Mouse (Mus musculus) liver, adult 2 months (tissue): ENCODE measurements around the gene Mgat4e. TPM values are rescaled to one million over a fixed set of nuclear protein-coding genes. Genes with fewer than 3 reads are reported as not detected.

ENCODE experiments used
- DNase-seq: peaks from one replicate; pipeline ENCODE4 v3.0.0-alpha.2; 2011; ENCODE audit warnings: low read depth, low spot score; ENCODE audit errors: extremely low read depth
- H3K27ac ChIP-seq: fragments of 200-500 bp; replicated peaks from 2 replicates; pipeline ENCODE4 v1.5.1; 2012; ENCODE audit warnings: low read depth, mild to moderate bottlenecking, control low read depth, inconsistent platforms, low read length; ENCODE audit not compliant: insufficient read depth
- H3K27me3 ChIP-seq: fragments of 200-500 bp; 2 replicates; pipeline ENCODE4 v1.6.1; 2012; ENCODE audit warnings: mild to moderate bottlenecking, moderate library complexity, low read length, inconsistent platforms; ENCODE audit not compliant: control insufficient read depth, insufficient read depth
- H3K36me3 ChIP-seq: fragments of 200-500 bp; 2 replicates; pipeline ENCODE4 v1.6.1; 2012; ENCODE audit warnings: low read length, inconsistent platforms; ENCODE audit not compliant: control insufficient read depth, insufficient read depth
- H3K4me1 ChIP-seq: fragments of 200-500 bp; 2 replicates; pipeline ENCODE4 v1.6.1; 2011; ENCODE audit warnings: low read length; ENCODE audit not compliant: control insufficient read depth, insufficient read depth
- H3K4me3 ChIP-seq: fragments of 200-500 bp; 2 replicates; pipeline ENCODE4 v1.5.1; 2011; ENCODE audit warnings: low read depth, mild to moderate bottlenecking, control low read depth, low read length, moderate library complexity; ENCODE audit not compliant: insufficient read depth
- H3K79me2 ChIP-seq: fragments of 200-500 bp; 2 replicates; pipeline ENCODE4 v1.6.1; 2012; ENCODE audit warnings: inconsistent platforms, mild to moderate bottlenecking, low read length, moderate library complexity; ENCODE audit not compliant: control insufficient read depth, insufficient read depth
- H3K9ac ChIP-seq: fragments of 200-500 bp; 2 replicates; pipeline ENCODE4 v1.6.1; 2012; ENCODE audit warnings: low read depth, mild to moderate bottlenecking, control low read depth, inconsistent platforms, low read length
- CTCF ChIP-seq: fragments of 200-500 bp; IDR thresholded peaks from 2 replicates; pipeline ENCODE4 v1.5.1; 2011; ENCODE audit warnings: low read depth, low read length, control low read depth
- POLR2A ChIP-seq: fragments of 200-500 bp; IDR thresholded peaks from 2 replicates; pipeline ENCODE4 v1.6.1; 2011; ENCODE audit warnings: low read length, control low read depth; ENCODE audit not compliant: insufficient read depth; ENCODE audit errors: extremely low read depth
- WGBS: fragments of 180-500 bp; shearing (Covaris S2); methylation state at CpG from one replicate; pipeline ENCODE4 v1.1.7; 2018; 5-methylcytosine and 5-hydroxymethylcytosine counted together
- polyA plus RNA-seq: library from polyadenylated mRNA; depleted of rRNA; stranded (reverse); fragments of >200 nt; gene quantifications from 2 replicates; pipeline ENCODE4 v1.2.3, GENCODE M21; 2012
- total RNA-seq: library from RNA; depleted of rRNA; stranded (reverse); fragments of >200 nt; gene quantifications from 2 replicates; pipeline ENCODE4 v1.2.3, GENCODE M21; 2014

Mgat4e gene
- total and polyA plus RNA-seq, 2 experiments: not detected

DNA sequence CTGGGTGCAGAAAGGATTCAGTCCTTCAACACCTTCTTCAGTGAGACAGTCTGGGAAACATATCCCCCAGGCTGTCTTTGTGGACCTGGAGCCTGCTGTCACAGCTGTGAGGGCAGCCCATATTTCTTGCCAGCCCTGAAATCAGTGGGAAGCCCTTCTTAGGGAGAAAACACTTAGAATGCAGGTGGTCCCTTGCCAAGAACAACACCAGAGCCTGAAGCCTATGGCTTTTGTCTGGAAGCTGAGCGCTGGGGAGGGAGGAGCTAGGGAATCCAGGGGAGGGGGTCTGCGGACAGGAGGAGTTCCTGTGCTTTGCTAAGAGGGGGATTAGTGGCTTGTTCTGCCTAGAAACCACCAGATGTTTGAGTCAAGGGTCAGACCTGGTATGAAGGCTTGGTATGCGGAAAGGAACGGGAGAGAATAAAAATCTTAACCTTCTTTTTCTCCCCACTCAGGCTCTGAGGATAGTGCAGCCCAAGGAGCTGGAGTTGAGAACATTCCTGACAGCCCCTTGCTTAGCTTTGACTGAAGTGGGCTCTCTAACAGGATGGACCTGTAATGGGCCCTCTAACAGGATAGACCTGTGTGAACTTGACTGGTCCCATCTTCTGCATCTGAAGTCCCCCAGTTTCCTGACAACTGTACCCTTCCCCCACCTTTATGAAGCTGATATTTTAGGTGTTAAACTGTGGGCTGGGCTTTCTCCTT lies 32.8 kb downstream of the Mgat4e start:
- Histone ChIP-seq H3K4me3 (no peak overlapping the region), H3K27ac (no peak overlapping the region), H3K27me3 (no peaks in the 10 kb centered on the region), H3K9ac (no peak overlapping the region), H3K4me1 (peaks cover 14% of the 10 kb centered on the region), H3K36me3 (no peaks in the 10 kb centered on the region), H3K79me2 (no peaks in the 10 kb centered on the region)
- TF ChIP-seq CTCF: no peak
- no peak for TF ChIP-seq POLR2A
- WGBS: 71% methylated on average over 4 of the region's 4 CpGs
- no peak for DNase-seq

DNA sequence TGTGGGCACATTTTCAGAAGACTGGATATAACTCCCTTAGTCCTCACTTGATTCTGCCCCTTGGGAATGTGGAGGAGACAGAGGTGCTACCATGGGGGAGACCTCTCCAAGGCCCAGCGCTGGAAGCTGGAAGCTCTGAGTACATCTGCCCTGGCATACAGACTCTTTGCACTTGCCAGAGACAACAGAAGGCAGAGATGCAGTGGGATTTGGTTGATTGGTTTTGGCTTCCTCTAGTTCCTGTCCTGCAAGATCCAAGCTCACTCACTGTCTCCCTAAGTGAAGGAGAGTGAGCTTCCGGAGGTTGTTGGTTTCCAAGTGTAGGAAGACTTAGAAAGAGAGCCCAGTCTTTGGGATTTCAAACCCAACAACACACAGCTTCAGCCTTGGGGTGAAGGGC lies 33.6 kb downstream of the Mgat4e start:
- TF ChIP-seq POLR2A: no peak
- no peak for TF ChIP-seq CTCF
- H3K9ac ChIP-seq: no peak overlapping the region
- H3K4me1 ChIP-seq: peaks cover 14% of the 10 kb centered on the region
- DNase-seq: no peak
- no peak overlapping the region for H3K4me3 ChIP-seq
- no peaks in the 10 kb centered on the region for H3K27me3 ChIP-seq
- no peaks in the 10 kb centered on the region for H3K36me3 ChIP-seq
- no peak overlapping the region for H3K27ac ChIP-seq
- no peaks in the 10 kb centered on the region for H3K79me2 ChIP-seq
- 64% methylated on average over 2 of the region's 2 CpGs for WGBS

DNA sequence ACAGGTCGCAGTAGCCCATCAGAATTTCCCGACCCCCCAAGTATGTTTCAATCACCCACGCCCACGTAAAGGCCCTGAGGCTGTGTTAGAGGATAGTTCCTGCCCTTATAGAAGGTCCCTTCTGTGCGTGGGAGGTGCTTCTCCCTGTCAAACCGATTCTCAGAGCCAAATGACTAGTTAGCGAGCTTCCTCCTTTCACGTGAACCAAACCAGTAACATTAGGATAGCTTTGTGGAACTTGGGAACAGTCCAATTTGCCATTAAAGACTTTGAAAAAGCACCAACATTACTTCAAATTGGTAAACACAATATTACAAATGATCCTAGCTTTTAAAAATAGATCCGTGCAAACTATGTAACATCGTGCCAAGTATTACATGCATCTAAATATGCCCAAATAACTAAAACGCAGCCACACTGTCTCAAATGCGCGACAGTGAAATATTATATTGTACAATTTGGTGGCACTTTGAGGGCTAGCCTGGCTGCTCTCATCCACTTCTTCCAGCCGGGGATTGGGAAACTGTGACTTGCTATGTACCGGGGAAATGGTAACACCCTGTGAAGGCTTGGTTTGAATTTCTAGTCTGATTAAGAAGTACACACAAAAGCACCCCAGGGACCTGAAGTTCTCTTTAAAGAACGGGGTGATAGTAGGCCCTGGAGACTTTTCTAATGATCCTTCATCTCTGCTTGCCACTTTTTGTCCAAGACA lies 35.4 kb downstream of the Mgat4e start:
- 56% methylated on average over 16 of the region's 16 CpGs for WGBS
- Histone ChIP-seq H3K4me1 (peaks cover 6% of the 10 kb centered on the region), H3K4me3 (no peak overlapping the region), H3K36me3 (no peaks in the 10 kb centered on the region), H3K27ac (no peak overlapping the region), H3K27me3 (no peaks in the 10 kb centered on the region), H3K9ac (no peak overlapping the region), H3K79me2 (no peaks in the 10 kb centered on the region)
- TF ChIP-seq POLR2A: no peak
- TF ChIP-seq CTCF: no peak
- DNase-seq: peak; percentile 55

DNA sequence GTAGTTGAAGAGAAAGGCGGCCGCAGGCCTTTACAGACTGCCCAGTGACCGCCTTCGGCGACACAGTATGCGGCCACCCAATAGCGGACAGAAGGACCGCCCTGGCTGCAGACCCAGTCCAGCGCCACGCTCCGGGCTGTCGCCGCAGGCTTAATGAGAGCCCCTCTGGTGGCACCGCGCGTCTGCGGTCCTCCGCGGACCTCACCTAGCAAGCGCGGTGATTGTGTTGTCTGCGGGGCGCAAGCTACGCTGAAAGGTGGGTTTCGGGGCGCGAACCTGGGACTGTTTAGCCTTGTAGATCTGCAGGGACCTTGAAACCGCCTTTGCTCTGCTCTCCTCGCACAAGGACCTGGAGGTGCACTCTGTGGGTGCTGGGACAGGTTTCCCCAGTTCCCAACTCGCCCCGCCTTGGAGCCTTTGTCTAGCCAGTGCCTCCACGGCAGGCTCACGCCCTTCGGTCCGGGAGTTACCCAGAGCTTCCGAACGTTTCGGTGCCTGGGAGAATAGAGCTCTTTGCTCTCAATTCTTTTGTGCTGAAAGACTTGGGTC lies 36.1 kb downstream of the Mgat4e start:
- no peak for TF ChIP-seq POLR2A
- peaks cover 3% of the 10 kb centered on the region; the same call in 1 of the 2 replicates for H3K4me1 ChIP-seq
- no peaks in the 10 kb centered on the region for H3K27me3 ChIP-seq
- peak overlapping the region; percentile 63 for H3K9ac ChIP-seq
- peak overlapping the region; percentile 57 for H3K4me3 ChIP-seq
- no peak overlapping the region for H3K27ac ChIP-seq
- 3% methylated on average over 38 of the region's 38 CpGs for WGBS
- DNase-seq: peak; percentile 39
- no peaks in the 10 kb centered on the region for H3K36me3 ChIP-seq
- H3K79me2 ChIP-seq: no peaks in the 10 kb centered on the region

DNA sequence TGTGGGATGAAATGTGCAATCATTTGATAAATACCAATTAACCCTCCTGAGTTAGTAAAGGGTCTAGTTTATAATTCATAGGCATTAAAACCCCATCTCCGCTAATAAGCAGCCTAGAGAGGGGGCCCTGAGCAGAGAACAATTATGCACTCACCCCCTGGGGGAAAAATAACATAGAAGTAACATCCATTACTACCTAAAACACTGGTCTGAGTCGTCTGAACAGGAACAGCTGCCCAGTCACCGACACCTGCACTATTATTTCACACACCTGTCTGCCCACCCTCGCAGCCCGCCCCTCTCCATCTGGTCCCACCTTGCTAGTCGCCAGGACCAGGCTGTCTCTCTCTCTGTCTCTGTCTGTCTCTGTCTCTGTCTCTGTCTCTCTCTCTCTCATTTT lies 36.9 kb downstream of the Mgat4e start:
- Histone ChIP-seq H3K9ac (no peak overlapping the region), H3K36me3 (no peaks in the 10 kb centered on the region), H3K79me2 (no peaks in the 10 kb centered on the region), H3K27me3 (no peaks in the 10 kb centered on the region), H3K4me1 (peaks cover 3% of the 10 kb centered on the region; the same call in 1 of the 2 replicates), H3K4me3 (no peak overlapping the region), H3K27ac (no peak overlapping the region)
- no peak for TF ChIP-seq CTCF
- TF ChIP-seq POLR2A: no peak
- WGBS: 83% methylated on average over 6 of the region's 6 CpGs
- no peak for DNase-seq
